Mouse (Mus musculus): Measurements from ENCODE around the gene Insl6. TPM values are rescaled to one million over a fixed set of nuclear protein-coding genes. Genes with fewer than 3 reads are reported as not detected.

Gene Insl6
- total and polyA plus RNA-seq, 3 experiments = 2.2 to 9.9 TPM; not detected in 1

GRCm38 (mm10) chr19:29326822-29327552, 1.8 kb upstream of the Insl6 start (continued):
- TF ChIP-seq MYB (IDR thresholded peaks at IDR 0.05; ENCODE audit: low read depth, low read length) = no peak
- no peak for TF ChIP-seq MAX (IDR thresholded peaks at IDR 0.05; ENCODE audit: low read length)
- TF ChIP-seq SIN3A (IDR thresholded peaks at IDR 0.05; ENCODE audit: low read length) = peak; percentile 29; the same call in 1 of the 2 replicates

DNA sequence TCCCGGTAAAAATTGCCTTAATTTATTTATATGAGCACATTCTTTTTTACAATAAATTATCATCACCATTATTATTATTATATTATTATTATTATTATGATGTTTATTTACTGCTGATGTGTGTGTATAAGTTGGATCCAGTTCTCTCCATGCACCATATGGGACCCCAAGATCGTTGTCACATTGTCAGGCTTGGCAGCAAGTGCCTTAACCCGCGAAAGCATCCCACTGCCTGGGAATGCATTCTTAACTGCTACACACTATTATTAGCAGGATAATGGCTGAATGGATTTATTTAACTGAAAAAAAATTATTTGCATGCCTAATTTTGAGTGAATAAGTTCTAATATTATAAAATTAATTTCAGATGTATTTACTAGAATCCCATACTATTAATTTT, 1.2 kb upstream of the Insl6 start:
- H3K79me2 ChIP-seq (ENCODE audit: control insufficient read depth, insufficient read depth, low read length, poor library complexity) = no peaks in the 10 kb centered on the region
- no peak for TF ChIP-seq TBP (IDR thresholded peaks at IDR 0.05; ENCODE audit: low read depth, low read length)
- TF ChIP-seq SIN3A (IDR thresholded peaks at IDR 0.05; ENCODE audit: low read length) = peak; percentile 36; the same call in 1 of the 2 replicates
- no peak overlapping the region for H3K9ac ChIP-seq (ENCODE audit: control insufficient read depth, low read depth, low read length, poor library complexity, severe bottlenecking)
- peaks cover 6 to 12% of the 10 kb centered on the region in 2 experiments for H3K4me1 ChIP-seq (ENCODE audit: control insufficient read depth in 1 of 2, insufficient read depth in 2 of 2, low read length in 2 of 2)
- no peak overlapping the region for H3K27ac ChIP-seq (ENCODE audit: control insufficient read depth, low read depth, low read length)
- H3K36me3 ChIP-seq (ENCODE audit: control insufficient read depth in 1 of 2, insufficient read depth in 2 of 2, low read length in 2 of 2) = peaks cover 0 to 5% of the 10 kb centered on the region in 2 experiments; a peak in 1 of 4 replicates
- peak overlapping the region; percentile 9 to 61; a peak in 2 of 4 replicates for H3K4me3 ChIP-seq (ENCODE audit: control insufficient read depth in 1 of 2, insufficient read depth in 1 of 2, low read depth in 2 of 2, low read length in 2 of 2)
- no peaks in the 10 kb centered on the region for H3K9me3 ChIP-seq (replicated peaks; ENCODE audit: insufficient read depth, low read length)
- peak; percentile 60 for DNase-seq (ENCODE audit: low read depth, low spot score)
- peaks cover 7 to 9% of the 10 kb centered on the region in 2 experiments for H3K27me3 ChIP-seq (ENCODE audit: control insufficient read depth in 1 of 2, insufficient read depth in 2 of 2, low read length in 2 of 2)

DNA sequence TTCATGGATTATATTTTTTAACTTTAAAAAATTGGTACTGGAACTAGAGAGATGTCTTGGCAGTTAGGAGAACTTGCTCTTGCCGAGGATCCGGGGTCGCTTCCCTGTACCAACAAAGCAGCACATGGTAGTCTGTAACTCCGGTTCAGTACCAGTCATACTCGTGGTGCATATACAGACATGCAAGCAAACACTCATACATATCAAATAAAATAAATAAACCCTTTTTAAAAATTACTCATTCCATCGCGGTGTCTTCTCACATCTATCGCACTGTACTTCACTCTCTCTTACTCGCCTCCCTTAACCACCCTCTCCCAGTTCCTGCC, 660 bp upstream of the Insl6 start:
- H3K4me3 ChIP-seq (ENCODE audit: control insufficient read depth in 1 of 2, insufficient read depth in 1 of 2, low read depth in 2 of 2, low read length in 2 of 2) = peak overlapping the region; percentile 59 to 61
- peaks cover 0 to 5% of the 10 kb centered on the region in 2 experiments; a peak in 1 of 4 replicates for H3K36me3 ChIP-seq (ENCODE audit: control insufficient read depth in 1 of 2, insufficient read depth in 2 of 2, low read length in 2 of 2)
- H3K9me3 ChIP-seq (replicated peaks; ENCODE audit: insufficient read depth, low read length) = no peaks in the 10 kb centered on the region
- H3K27ac ChIP-seq (ENCODE audit: control insufficient read depth, low read depth, low read length) = peak overlapping the region; percentile 16
- peak overlapping the region; percentile 67 for H3K9ac ChIP-seq (ENCODE audit: control insufficient read depth, low read depth, low read length, poor library complexity, severe bottlenecking)
- H3K4me1 ChIP-seq (ENCODE audit: control insufficient read depth in 1 of 2, insufficient read depth in 2 of 2, low read length in 2 of 2) = peaks cover 6 to 12% of the 10 kb centered on the region in 2 experiments
- DNase-seq (ENCODE audit: low read depth, low spot score) = peak; percentile 83
- TF ChIP-seq ETS1 (IDR thresholded peaks at IDR 0.05; ENCODE audit: low read depth, low read length) = 0 out of 2 replicates have a peak, but pooled peaks have one; percentile 11
- peak; percentile 76; the same call in 1 of the 2 replicates for TF ChIP-seq MAX (IDR thresholded peaks at IDR 0.05; ENCODE audit: low read length)
- TF ChIP-seq SIN3A (IDR thresholded peaks at IDR 0.05; ENCODE audit: low read length) = no peak
- peak; percentile 22; the same call in 1 of the 2 replicates for TF ChIP-seq MYC (IDR thresholded peaks at IDR 0.05; ENCODE audit: low read depth, low read length)
- TF ChIP-seq MXI1 (IDR thresholded peaks at IDR 0.05; ENCODE audit: low read depth, low read length) = peak; percentile 54; the same call in 1 of the 2 replicates
- peaks cover 3 to 9% of the 10 kb centered on the region in 2 experiments; a peak in 2 of 4 replicates for H3K27me3 ChIP-seq (ENCODE audit: control insufficient read depth in 1 of 2, insufficient read depth in 2 of 2, low read length in 2 of 2)
- H3K79me2 ChIP-seq (ENCODE audit: control insufficient read depth, insufficient read depth, low read length, poor library complexity) = no peaks in the 10 kb centered on the region

DNA sequence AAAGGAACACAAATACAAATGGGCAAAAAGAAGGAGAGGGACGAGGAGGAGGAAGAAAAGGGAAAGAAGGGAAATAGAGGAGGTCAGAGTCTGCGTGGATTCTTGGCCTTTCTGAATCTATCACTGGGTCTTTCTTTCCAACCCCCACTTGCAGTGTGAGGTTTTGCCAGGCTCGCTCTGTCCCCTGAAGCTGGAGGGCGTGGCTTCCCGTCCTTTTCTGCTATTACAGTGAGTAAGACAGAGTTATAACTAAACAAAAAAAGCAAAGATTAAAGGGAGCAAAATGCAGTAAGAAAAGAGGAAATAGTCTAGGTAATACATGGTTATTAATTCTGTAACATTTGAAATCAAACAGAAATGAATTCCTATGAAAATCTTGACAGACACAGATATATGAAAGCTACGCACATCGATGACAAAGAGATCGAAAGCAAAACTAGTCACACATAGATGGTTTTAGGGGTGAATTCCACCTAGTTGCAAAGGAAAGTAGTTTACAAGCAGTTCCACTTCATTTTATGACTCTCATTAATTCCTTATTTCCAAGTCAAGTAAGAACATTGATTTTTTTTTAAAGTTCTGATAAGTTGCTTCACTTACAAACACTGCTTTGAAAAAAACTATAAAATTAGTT, 1.6 kb downstream of the Insl6 start:
- peak; percentile 89 for DNase-seq (ENCODE audit: low read depth, low spot score)
- Histone ChIP-seq H3K27ac (ENCODE audit: control insufficient read depth, low read depth, low read length) (no peak overlapping the region), H3K4me3 (ENCODE audit: control insufficient read depth in 1 of 2, insufficient read depth in 1 of 2, low read depth in 2 of 2, low read length in 2 of 2) (peak overlapping the region; percentile 64 to 71)
- TF ChIP-seq GABPA (IDR thresholded peaks at IDR 0.05; ENCODE audit: low read depth, low read length) = no peak
- peak; percentile 68 for TF ChIP-seq SIN3A (IDR thresholded peaks at IDR 0.05; ENCODE audit: low read length)
- TF ChIP-seq UBTF (IDR thresholded peaks at IDR 0.05; ENCODE audit: borderline replicate concordance, insufficient read depth, low read depth, low read length) = no peak
- no peak for TF ChIP-seq ZMIZ1 (IDR thresholded peaks at IDR 0.05; ENCODE audit: low read depth, low read length)
- TF ChIP-seq E2F4 (IDR thresholded peaks at IDR 0.05; ENCODE audit: borderline replicate concordance, low read depth, low read length) = no peak
- no peak for TF ChIP-seq ELF1 (IDR thresholded peaks at IDR 0.05; ENCODE audit: low read depth, low read length)
- no peak for TF ChIP-seq USF2 (IDR thresholded peaks at IDR 0.05; ENCODE audit: borderline replicate concordance in 1 of 2, insufficient read depth in 1 of 2, low read depth in 1 of 2, low read length in 2 of 2)
- TF ChIP-seq SMC3 (IDR thresholded peaks at IDR 0.05; ENCODE audit: low read depth, low read length) = peak; percentile 28
- TF ChIP-seq MXI1 (IDR thresholded peaks at IDR 0.05; ENCODE audit: low read depth, low read length) = peak; percentile 46
- TF ChIP-seq MAZ (IDR thresholded peaks at IDR 0.05; ENCODE audit: low read depth, low read length) = peak; percentile 73; the same call in 1 of the 2 replicates
- TF ChIP-seq MYC (IDR thresholded peaks at IDR 0.05; ENCODE audit: low read depth, low read length) = 0 out of 2 replicates have a peak, but pooled peaks have one; percentile 66
- TF ChIP-seq GATA1 (IDR thresholded peaks at IDR 0.05; ENCODE audit: low read depth, low read length) = no peak; the same call in 1 of the 2 replicates
- TF ChIP-seq TBP (IDR thresholded peaks at IDR 0.05; ENCODE audit: low read depth, low read length) = no peak
- TF ChIP-seq TCF12 (IDR thresholded peaks at IDR 0.05; ENCODE audit: low read depth, low read length) = no peak
- TF ChIP-seq CHD1 (IDR thresholded peaks at IDR 0.05; ENCODE audit: low read depth, low read length) = no peak
- TF ChIP-seq ZKSCAN1 (IDR thresholded peaks at IDR 0.05; ENCODE audit: low read depth, low read length) = no peak
- no peak for TF ChIP-seq MAX (IDR thresholded peaks at IDR 0.05; ENCODE audit: low read length)

More for the DNA sequence above, 1.6 kb downstream of the Insl6 start:
- H3K9me3 ChIP-seq (replicated peaks; ENCODE audit: insufficient read depth, low read length) = no peaks in the 10 kb centered on the region
- H3K79me2 ChIP-seq (ENCODE audit: control insufficient read depth, insufficient read depth, low read length, poor library complexity) = no peaks in the 10 kb centered on the region
- no peaks in the 10 kb centered on the region for H3K27me3 ChIP-seq (ENCODE audit: control insufficient read depth in 1 of 2, insufficient read depth in 2 of 2, low read length in 2 of 2)
- peaks cover 0 to 5% of the 10 kb centered on the region in 2 experiments; a peak in 1 of 4 replicates for H3K36me3 ChIP-seq (ENCODE audit: control insufficient read depth in 1 of 2, insufficient read depth in 2 of 2, low read length in 2 of 2)
- peak overlapping the region; percentile 28 for H3K9ac ChIP-seq (ENCODE audit: control insufficient read depth, low read depth, low read length, poor library complexity, severe bottlenecking)
- peaks cover 6 to 12% of the 10 kb centered on the region in 2 experiments for H3K4me1 ChIP-seq (ENCODE audit: control insufficient read depth in 1 of 2, insufficient read depth in 2 of 2, low read length in 2 of 2)
